Mouse (Mus musculus) erythroblast, embryonic 14.5 days (primary cell): Measurements from ENCODE around the gene Abca7.

Experiments
- GATA1 ChIP-seq: IDR thresholded peaks from 2 replicates; pipeline ENCODE4 v1.6.1; 2012; ENCODE audit warnings: low read length, inconsistent platforms, mixed read lengths
- TAL1 ChIP-seq: IDR thresholded peaks from 3 replicates; pipeline ENCODE4 v1.6.1; 2012; ENCODE audit warnings: low read length, inconsistent platforms, mixed read lengths

GRCm38 (mm10) chr10:80025044-80025347 is 28.7 kb downstream of the Abca7 start:
- TF ChIP-seq TAL1 = no peak
- no peak for TF ChIP-seq GATA1
